Mouse (Mus musculus) adipose tissue, adult 10 weeks (tissue): ENCODE results near the gene Aldoc. TPM values are rescaled to one million over a fixed set of nuclear protein-coding genes. Genes with fewer than 3 reads are reported as not detected.

ENCODE experiments used
- polyA plus RNA-seq: library from polyadenylated mRNA; stranded (reverse); fragments of 350-450 nt; fragmentation: Illumina TruSeq; extraction: RNeasy Lipid Tissue Mini Kit (QIAGEN cat#74804); gene quantifications from one replicate; pipeline ENCODE4 v1.2.3, GENCODE M21; 2014; ENCODE audit warnings: low read depth, low replicate concordance

Aldoc gene
- polyA plus RNA-seq: 41.4 TPM

GRCm38 (mm10) chr11:78322860-78323259 lies at the start of gene Aldoc:
Aldoc (plus strand) TSS chr11:78322968.

GRCm38 (mm10) chr11:78290654-78291053 lies 32.1 kb upstream of the Aldoc start, which contains the start of gene BC030499:
BC030499 (plus strand) TSS chr11:78290841.

GRCm38 (mm10) chr11:78301357-78302084 lies 21.2 kb upstream of the Aldoc start, which contains the start of gene Spag5:
Spag5 (plus strand) TSS chr11:78301529.

GRCm38 (mm10) chr11:78327634-78328511 lies 5.1 kb downstream of the Aldoc start, which contains the start of gene Pigs:
Pigs (plus strand) TSS chr11:78328415.

GRCm38 (mm10) chr11:78343381-78344327 lies 20.9 kb downstream of the Aldoc start, which contains the start of gene Unc119:
Unc119 (plus strand) TSS chr11:78343482.

Other genes with a start within 250 kb of the Aldoc start
- 14.4 TPM for gene Eral1, start 242.6 kb upstream of the Aldoc start, polyA plus RNA-seq
- gene Fam222b, start 228.3 kb upstream of the Aldoc start, polyA plus RNA-seq: 13.9 TPM
- gene Traf4, start 157.4 kb upstream of the Aldoc start, polyA plus RNA-seq: 17.9 TPM
- 11.7 TPM for gene Nek8, start 146.3 kb upstream of the Aldoc start, polyA plus RNA-seq
- gene Tlcd1, start 146.3 kb upstream of the Aldoc start, polyA plus RNA-seq: 74.2 TPM
- 2,000 TPM for gene Rpl23a, start 139.4 kb upstream of the Aldoc start, polyA plus RNA-seq
- gene Rab34, start 134.5 kb upstream of the Aldoc start, polyA plus RNA-seq: 68.5 TPM
- 26.7 TPM for gene Proca1, start 129.6 kb upstream of the Aldoc start, polyA plus RNA-seq
- 103 TPM for gene Sdf2, start 77.2 kb upstream of the Aldoc start, polyA plus RNA-seq
- gene Supt6, start 77.0 kb upstream of the Aldoc start, polyA plus RNA-seq: 41.1 TPM
- gene 2610507B11Rik, start 61.2 kb upstream of the Aldoc start, polyA plus RNA-seq: 107 TPM
- 0.19 TPM for gene BC030499, start 32.1 kb upstream of the Aldoc start, polyA plus RNA-seq
- gene Spag5, start 21.4 kb upstream of the Aldoc start, polyA plus RNA-seq: 2.7 TPM
- gene Pigs, start 5.4 kb downstream of the Aldoc start, polyA plus RNA-seq: 34.6 TPM
- 34.6 TPM for gene Unc119, start 20.5 kb downstream of the Aldoc start, polyA plus RNA-seq
- gene Foxn1, start 63.6 kb downstream of the Aldoc start, polyA plus RNA-seq: not detected
- gene Slc13a2, start 99.2 kb downstream of the Aldoc start, polyA plus RNA-seq: 7.7 TPM
- 25.6 TPM for gene Slc46a1, start 142.7 kb downstream of the Aldoc start, polyA plus RNA-seq
- 2.2 TPM for gene Sarm1, start 174.8 kb downstream of the Aldoc start, polyA plus RNA-seq
- gene Vtn, start 176.1 kb downstream of the Aldoc start, polyA plus RNA-seq: 12.6 TPM
- gene Sebox, start 180.5 kb downstream of the Aldoc start, polyA plus RNA-seq: not detected
- gene Tmem199, start 189.2 kb downstream of the Aldoc start, polyA plus RNA-seq: 31.0 TPM
- 77.7 TPM for gene Poldip2, start 189.2 kb downstream of the Aldoc start, polyA plus RNA-seq
- 35.8 TPM for gene Tnfaip1, start 213.4 kb downstream of the Aldoc start, polyA plus RNA-seq
- gene Ift20, start 213.4 kb downstream of the Aldoc start, polyA plus RNA-seq: 127 TPM
- 38.0 TPM for gene Tmem97, start 227.8 kb downstream of the Aldoc start, polyA plus RNA-seq